32 mouse cellular contexts compared by ENCODE assay signal in genomic region chr8:110651847-110652246, GRCm38 (mm10). TPM values are rescaled to one million over a fixed set of nuclear protein-coding genes. Genes with fewer than 3 reads are reported as not detected.
A peak's percentile ranks its signal among the peaks of the same experiment; 100 is the strongest.
DNase-seq lines count a peak whose midpoint lies in the region; ATAC-seq and TF ChIP-seq lines count a peak whose summit lies in the region.
"Had no signal": no experiment of that assay in that cellular context is flagged by ENCODE, and none has a peak within 500 bp of the region (broad histone marks: within the 10 kb centered on the region; RNA-seq: fewer than 3 reads in every experiment).

No protein-coding gene starts in this region.

- no peaks in the 10 kb centered on the region for H3K27me3 ChIP-seq in heart, embryonic 13.5 days (replicated peaks)
- H3K27me3 ChIP-seq: embryonic facial prominence, embryonic 12.5 days; forebrain, embryonic 15.5 days; hindbrain, embryonic 13.5 days; limb, embryonic 15.5 days; liver, embryonic 13.5 days; megakaryocyte, embryonic 14.5 days; midbrain, embryonic 13.5 days; Patski had no signal

- ATAC-seq in frontal cortex, adult (ENCODE audit: low TSS enrichment): peak; percentile 29; the same call in 1 of the 2 replicates
- no peak for ATAC-seq in heart, embryonic 13.5 days (ENCODE audit: extremely low read depth, insufficient number of reproducible peaks, low FRiP score, low TSS enrichment)
- ATAC-seq: forebrain, embryonic 15.5 days; intestine, embryonic 16.5 days; lung, postnatal 0 days; midbrain, embryonic 13.5 days; Patski had no signal

- DNase-seq in frontal cortex, postnatal 14 days (ENCODE audit: low spot score in 2 of 2): no peak
- no peak for DNase-seq in heart, adult 9 months (ENCODE audit: low spot score in 2 of 2)
- no peak for DNase-seq in layer of hippocampus, adult 2 months (ENCODE audit: low spot score in 2 of 2)
- DNase-seq in layer of hippocampus, adult 11-12 months (ENCODE audit: low spot score): no peak
- no peak for DNase-seq in natural killer cell, adult 2 months (ENCODE audit: low spot score in 2 of 2)
- DNase-seq: adrenal gland, postnatal 10 days; cerebellum, adult 9-10 months; cerebellum, postnatal 36 days; gastrocnemius, postnatal 36 days; kidney, adult 8-10 months; kidney, postnatal 4 days; layer of hippocampus, adult 9-11 months; liver, embryonic 13.5 days; lung, adult 18-20 months; lung, postnatal 4 days; spleen, adult 18-20 months; thymus, adult 2 months; thymus, postnatal 36 days had no signal

- no peak overlapping the region for H3K4me3 ChIP-seq in heart, embryonic 13.5 days
- H3K4me3 ChIP-seq in layer of hippocampus, adult 2 months: no peak overlapping the region
- H3K4me3 ChIP-seq: embryonic facial prominence, embryonic 12.5 days; forebrain, embryonic 10.5 days; forebrain, embryonic 15.5 days; hindbrain, embryonic 13.5 days; limb, embryonic 10.5 days; limb, embryonic 15.5 days; liver, embryonic 13.5 days; midbrain, embryonic 13.5 days had no signal

- WGBS in heart, embryonic 13.5 days: 59% methylated on average over 4 of the region's 4 CpGs

- H3K4me1 ChIP-seq in heart, embryonic 13.5 days: peaks cover 29% of the 10 kb centered on the region
- H3K4me1 ChIP-seq: embryonic facial prominence, embryonic 12.5 days; hindbrain, embryonic 13.5 days; limb, embryonic 10.5 days; limb, embryonic 15.5 days; liver, embryonic 13.5 days had no signal

- peak overlapping the region; percentile 90 for H3K27ac ChIP-seq in heart, embryonic 13.5 days (replicated peaks)
- peak overlapping the region; percentile 10; the same call in 1 of the 2 replicates for H3K27ac ChIP-seq in layer of hippocampus, adult 2 months
- H3K27ac ChIP-seq: embryonic facial prominence, embryonic 12.5 days; forebrain, embryonic 10.5 days; forebrain, embryonic 15.5 days; hindbrain, embryonic 13.5 days; kidney, postnatal 0 days; limb, embryonic 10.5 days; limb, embryonic 15.5 days; liver, embryonic 13.5 days; midbrain, embryonic 13.5 days had no signal

- no peak for TF ChIP-seq CTCF in layer of hippocampus, adult 2 months (conservative IDR thresholded peaks at IDR 0.05)

- peaks cover 29% of the 10 kb centered on the region for H3K36me3 ChIP-seq in heart, embryonic 13.5 days

- H3K4me2 ChIP-seq in heart, embryonic 13.5 days: no peak overlapping the region
- H3K4me2 ChIP-seq: embryonic facial prominence, embryonic 12.5 days; forebrain, embryonic 15.5 days; hindbrain, embryonic 13.5 days; limb, embryonic 15.5 days; liver, embryonic 13.5 days; midbrain, embryonic 13.5 days had no signal

- no peaks in the 10 kb centered on the region for H3K9me3 ChIP-seq in heart, embryonic 13.5 days
- H3K9me3 ChIP-seq: embryonic facial prominence, embryonic 12.5 days; forebrain, embryonic 10.5 days; forebrain, embryonic 15.5 days; hindbrain, embryonic 13.5 days; limb, embryonic 10.5 days; limb, embryonic 15.5 days; liver, embryonic 13.5 days; megakaryocyte, embryonic 14.5 days; midbrain, embryonic 13.5 days had no signal

- peak overlapping the region; percentile 58 for H3K9ac ChIP-seq in heart, embryonic 13.5 days
- H3K9ac ChIP-seq: embryonic facial prominence, embryonic 12.5 days; forebrain, embryonic 15.5 days; hindbrain, embryonic 13.5 days; limb, embryonic 15.5 days; liver, embryonic 13.5 days; midbrain, embryonic 13.5 days had no signal

RNA-seq across cellular contexts. Expression of gene Vac14, which starts 33.5 kb away (rescaled TPM):
- polyA plus RNA-seq in heart, embryonic 13.5 days (2015; fragmentation: Nextera tagmentation; extraction: Ambion mirVana): 17.3 and 17.4 TPM in 2 replicates
- total RNA-seq in layer of hippocampus, adult 2 months (2021): 10 to 100 TPM; 22.8 to 23.4 TPM
